Mouse (Mus musculus) forebrain, embryonic 15.5 days (tissue): Measurements from ENCODE around the gene Mapkap1. TPM values are rescaled to one million over a fixed set of nuclear protein-coding genes. Genes with fewer than 3 reads are reported as not detected.
"Not testable (repeated sequence)": the region's sequence is repeated elsewhere in the genome, so short reads cannot be mapped to it uniquely, and the experiment has no call there.

Source experiments
- ATAC-seq: fragments of 200-750 bp; cut with Nextera tagmentation; replicated peaks from 2 replicates; pipeline ENCODE4 v1.8.0; 2017; ENCODE audit warnings: mild to moderate bottlenecking, moderate TSS enrichment, moderate library complexity
- H3K27ac ChIP-seq: fragments of 300-500 bp; sonication (generic); replicated peaks from 2 replicates; pipeline ENCODE4 v1.5.1; 2015; ENCODE audit warnings: mild to moderate bottlenecking, inconsistent platforms
- H3K27me3 ChIP-seq: fragments of 300-500 bp; sonication (generic); 2 replicates; pipeline ENCODE4 v1.6.1; 2015; ENCODE audit warnings: inconsistent platforms
- H3K36me3 ChIP-seq: fragments of 300-500 bp; sonication (generic); 2 replicates; pipeline ENCODE4 v1.6.1; 2015; ENCODE audit warnings: mild to moderate bottlenecking, inconsistent platforms
- H3K4me1 ChIP-seq: fragments of 300-500 bp; sonication (generic); 2 replicates; pipeline ENCODE4 v1.6.1; 2015; ENCODE audit warnings: inconsistent platforms
- H3K4me2 ChIP-seq: fragments of 300-500 bp; sonication (generic); replicated peaks from 2 replicates; pipeline ENCODE4 v1.6.1; 2015; ENCODE audit warnings: mild to moderate bottlenecking, inconsistent platforms
- H3K4me3 ChIP-seq: fragments of 300-500 bp; sonication (generic); 2 replicates; pipeline ENCODE4 v1.5.1; 2015; ENCODE audit warnings: mild to moderate bottlenecking, inconsistent platforms
- H3K9ac ChIP-seq: fragments of 300-500 bp; sonication (generic); replicated peaks from 2 replicates; pipeline ENCODE4 v1.6.1; 2015; ENCODE audit warnings: mild to moderate bottlenecking, inconsistent platforms
- H3K9me3 ChIP-seq: fragments of 300-500 bp; sonication (generic); 2 replicates; pipeline ENCODE4 v1.6.1; 2016; ENCODE audit warnings: inconsistent platforms
- WGBS: fragments of 180-500 bp; shearing (Covaris S2); methylation state at CpG from one replicate; pipeline ENCODE4 v1.1.7; 2015; ENCODE audit warnings: mixed read lengths; 5-methylcytosine and 5-hydroxymethylcytosine counted together
- polyA plus RNA-seq: library from polyadenylated mRNA; unstranded; fragments of >200 nt; fragmentation: Nextera tagmentation; extraction: Ambion mirVana; gene quantifications from 2 replicates; pipeline ENCODE4 v1.2.1, GENCODE M21; 2015

The Mapkap1 gene
- polyA plus RNA-seq, 1 experiment from 2014 or later = 107 TPM

- Histone ChIP-seq H3K27ac (no peak overlapping the region), H3K9me3 (no peaks in the 10 kb centered on the region), H3K4me3 (no peak overlapping the region), H3K4me2 (no peak overlapping the region), H3K4me1 (peaks cover 4% of the 10 kb centered on the region), H3K36me3 (no peaks in the 10 kb centered on the region), H3K27me3 (peaks cover 4% of the 10 kb centered on the region; the same call in 1 of the 2 replicates), H3K9ac (no peak overlapping the region)
- WGBS = 95% methylated on average over 2 of the region's 2 CpGs
- ATAC-seq = no peak
Observed at GRCm38 (mm10) chr2:34378930-34379329, 27.6 kb upstream of the Mapkap1 start.

GRCm38 (mm10) chr2:34399535-34399934 is 7.0 kb upstream of the Mapkap1 start:
- H3K27me3 ChIP-seq = no peaks in the 10 kb centered on the region
- H3K4me1 ChIP-seq = no peaks in the 10 kb centered on the region
- WGBS = 38% methylated on average over 4 of the region's 4 CpGs
- no peaks in the 10 kb centered on the region for H3K36me3 ChIP-seq
- H3K9ac ChIP-seq = no peak overlapping the region
- H3K9me3 ChIP-seq = no peaks in the 10 kb centered on the region
- H3K27ac ChIP-seq = no peak overlapping the region
- H3K4me2 ChIP-seq = no peak overlapping the region
- H3K4me3 ChIP-seq = no peak overlapping the region
- no peak for ATAC-seq

- H3K9ac ChIP-seq = no peak overlapping the region
- 25% methylated on average over 7 of the region's 7 CpGs for WGBS
Observed at GRCm38 (mm10) chr2:34407596-34407995, 1.0 kb downstream of the Mapkap1 start.

GRCm38 (mm10) chr2:34408341-34408740 is 1.8 kb downstream of the Mapkap1 start:
- WGBS = 92% methylated on average over 10 of the region's 10 CpGs
- no peak for ATAC-seq

More at GRCm38 (mm10) chr2:34407596-34407995, 1.0 kb downstream of the Mapkap1 start:
- peak overlapping the region; percentile 77 for H3K4me2 ChIP-seq
- no peak overlapping the region for H3K27ac ChIP-seq
- peaks cover 14% of the 10 kb centered on the region for H3K4me1 ChIP-seq
- H3K4me3 ChIP-seq = peak overlapping the region; percentile 88
- H3K9me3 ChIP-seq = no peaks in the 10 kb centered on the region
- H3K36me3 ChIP-seq = no peaks in the 10 kb centered on the region
- no peaks in the 10 kb centered on the region for H3K27me3 ChIP-seq
- ATAC-seq = no peak

GRCm38 (mm10) chr2:34409741-34410340 is 3.3 kb downstream of the Mapkap1 start:
- 78% methylated on average over 5 of the region's 5 CpGs for WGBS
- Histone ChIP-seq H3K9ac (no peak overlapping the region), H3K4me2 (no peak overlapping the region), H3K36me3 (no peaks in the 10 kb centered on the region), H3K27ac (no peak overlapping the region), H3K4me1 (peaks cover 14% of the 10 kb centered on the region), H3K4me3 (no peak overlapping the region), H3K27me3 (no peaks in the 10 kb centered on the region), H3K9me3 (no peaks in the 10 kb centered on the region)
- ATAC-seq = no peak

More at GRCm38 (mm10) chr2:34408341-34408740, 1.8 kb downstream of the Mapkap1 start:
- no peaks in the 10 kb centered on the region for H3K36me3 ChIP-seq
- H3K9me3 ChIP-seq = no peaks in the 10 kb centered on the region
- H3K27me3 ChIP-seq = no peaks in the 10 kb centered on the region
- H3K27ac ChIP-seq = no peak overlapping the region
- H3K4me1 ChIP-seq = peaks cover 14% of the 10 kb centered on the region
- H3K9ac ChIP-seq = no peak overlapping the region
- no peak overlapping the region for H3K4me2 ChIP-seq
- no peak overlapping the region for H3K4me3 ChIP-seq

GRCm38 (mm10) chr2:34420256-34420655 is 13.7 kb downstream of the Mapkap1 start:
- no peaks in the 10 kb centered on the region; the same call in 1 of the 2 replicates for H3K4me1 ChIP-seq
- ATAC-seq = no peak

GRCm38 (mm10) chr2:34424186-34424585 is 17.6 kb downstream of the Mapkap1 start:
- Histone ChIP-seq H3K4me1 (no peaks in the 10 kb centered on the region), H3K9me3 (no peaks in the 10 kb centered on the region), H3K4me3 (no peak overlapping the region), H3K36me3 (no peaks in the 10 kb centered on the region), H3K4me2 (no peak overlapping the region), H3K9ac (no peak overlapping the region), H3K27me3 (no peaks in the 10 kb centered on the region), H3K27ac (no peak overlapping the region)
- ATAC-seq = no peak
- WGBS = 94% methylated on average over 3 of the region's 3 CpGs

More at GRCm38 (mm10) chr2:34420256-34420655, 13.7 kb downstream of the Mapkap1 start:
- Histone ChIP-seq H3K27ac (no peak overlapping the region), H3K4me3 (no peak overlapping the region), H3K9me3 (no peaks in the 10 kb centered on the region), H3K4me2 (no peak overlapping the region), H3K36me3 (no peaks in the 10 kb centered on the region), H3K9ac (no peak overlapping the region), H3K27me3 (no peaks in the 10 kb centered on the region)
- 67% methylated on average over 1 of the region's 1 CpGs for WGBS

- ATAC-seq = no peak
- H3K27me3 ChIP-seq = no peaks in the 10 kb centered on the region
- no peak overlapping the region for H3K9ac ChIP-seq
- H3K36me3 ChIP-seq = no peaks in the 10 kb centered on the region
- 86% methylated on average over 4 of the region's 4 CpGs for WGBS
- H3K9me3 ChIP-seq = no peaks in the 10 kb centered on the region
- H3K4me3 ChIP-seq = no peak overlapping the region
- no peak overlapping the region for H3K27ac ChIP-seq
- H3K4me1 ChIP-seq = no peaks in the 10 kb centered on the region
- H3K4me2 ChIP-seq = no peak overlapping the region
Observed at GRCm38 (mm10) chr2:34425573-34426223, 19.1 kb downstream of the Mapkap1 start.

GRCm38 (mm10) chr2:34430663-34431062 is 24.1 kb downstream of the Mapkap1 start:
- no peaks in the 10 kb centered on the region for H3K4me1 ChIP-seq
- H3K9me3 ChIP-seq = no peaks in the 10 kb centered on the region
- ATAC-seq = no peak
- no peak overlapping the region for H3K4me3 ChIP-seq
- WGBS = 96% methylated on average over 8 of the region's 8 CpGs
- H3K27me3 ChIP-seq = no peaks in the 10 kb centered on the region
- H3K36me3 ChIP-seq = peaks cover 8% of the 10 kb centered on the region; the same call in 1 of the 2 replicates
- no peak overlapping the region for H3K9ac ChIP-seq
- H3K27ac ChIP-seq = no peak overlapping the region
- no peak overlapping the region for H3K4me2 ChIP-seq

- Histone ChIP-seq H3K36me3 (peaks cover 8% of the 10 kb centered on the region; the same call in 1 of the 2 replicates), H3K27me3 (no peaks in the 10 kb centered on the region), H3K9ac (no peak overlapping the region), H3K4me2 (no peak overlapping the region), H3K4me1 (no peaks in the 10 kb centered on the region), H3K27ac (no peak overlapping the region), H3K4me3 (no peak overlapping the region), H3K9me3 (no peaks in the 10 kb centered on the region)
- 93% methylated on average over 12 of the region's 12 CpGs for WGBS
- ATAC-seq = no peak
Observed at GRCm38 (mm10) chr2:34431701-34432372, 25.3 kb downstream of the Mapkap1 start.

- H3K4me1 ChIP-seq, H3K36me3 ChIP-seq, H3K9me3 ChIP-seq, H3K4me3 ChIP-seq, H3K4me2 ChIP-seq, H3K27ac ChIP-seq, H3K27me3 ChIP-seq, ATAC-seq, H3K9ac ChIP-seq: not testable (repeated sequence)
- WGBS = 98% methylated on average over 1 of the region's 2 CpGs
Observed at GRCm38 (mm10) chr2:34432887-34433286, 26.3 kb downstream of the Mapkap1 start.

- Histone ChIP-seq H3K27ac (no peak overlapping the region), H3K36me3 (peaks cover 8% of the 10 kb centered on the region; the same call in 1 of the 2 replicates), H3K4me2 (no peak overlapping the region), H3K9ac (no peak overlapping the region), H3K9me3 (no peaks in the 10 kb centered on the region), H3K4me1 (no peaks in the 10 kb centered on the region), H3K4me3 (no peak overlapping the region), H3K27me3 (no peaks in the 10 kb centered on the region)
- 87% methylated on average over 3 of the region's 3 CpGs for WGBS
- ATAC-seq = no peak
Observed at GRCm38 (mm10) chr2:34436321-34436720, 29.8 kb downstream of the Mapkap1 start.
